Mouse (Mus musculus) forebrain, embryonic 13.5 days (tissue): Measurements from ENCODE around the gene Cnfn. TPM values are rescaled to one million over a fixed set of nuclear protein-coding genes. Genes with fewer than 3 reads are reported as not detected.

Experiments used
- ATAC-seq: fragments of 200-750 bp; cut with Nextera tagmentation; 2 replicates; pipeline ENCODE4 v1.8.0; 2017
- H3K27ac ChIP-seq: fragments of 300-500 bp; sonication (generic); 2 replicates; pipeline ENCODE4 v1.5.1; 2015; ENCODE audit warnings: inconsistent platforms, mild to moderate bottlenecking, moderate library complexity
- H3K27me3 ChIP-seq: fragments of 300-500 bp; sonication (generic); 2 replicates; pipeline ENCODE4 v1.6.1; 2015; ENCODE audit warnings: mild to moderate bottlenecking, inconsistent platforms
- H3K36me3 ChIP-seq: fragments of 300-500 bp; sonication (generic); 2 replicates; pipeline ENCODE4 v1.6.1; 2015; ENCODE audit warnings: mild to moderate bottlenecking, inconsistent platforms; ENCODE audit not compliant: poor library complexity, severe bottlenecking
- H3K4me1 ChIP-seq: fragments of 300-500 bp; sonication (generic); 2 replicates; pipeline ENCODE4 v1.6.1; 2015; ENCODE audit warnings: inconsistent platforms
- H3K4me2 ChIP-seq: fragments of 300-500 bp; sonication (generic); 2 replicates; pipeline ENCODE4 v1.6.1; 2015; ENCODE audit warnings: inconsistent platforms, mild to moderate bottlenecking, moderate library complexity
- H3K4me3 ChIP-seq: fragments of 300-500 bp; sonication (generic); 2 replicates; pipeline ENCODE4 v1.5.1; 2015; ENCODE audit warnings: mild to moderate bottlenecking, inconsistent platforms
- H3K9ac ChIP-seq: fragments of 300-500 bp; sonication (generic); 2 replicates; pipeline ENCODE4 v1.6.1; 2015; ENCODE audit warnings: mild to moderate bottlenecking, inconsistent platforms
- H3K9me3 ChIP-seq: fragments of 300-500 bp; sonication (generic); replicated peaks from 2 replicates; pipeline ENCODE4 v1.6.1; 2016; ENCODE audit warnings: inconsistent platforms
- WGBS: fragments of 180-500 bp; shearing (Covaris S2); methylation state at CpG from one replicate; pipeline ENCODE4 v1.1.7; 2015; 5-methylcytosine and 5-hydroxymethylcytosine counted together
- polyA plus RNA-seq: library from polyadenylated mRNA; unstranded; fragments of >200 nt; fragmentation: Nextera tagmentation; extraction: Ambion mirVana; gene quantifications from 2 replicates; pipeline ENCODE4 v1.2.1, GENCODE M21; 2015

The Cnfn gene
- polyA plus RNA-seq, 1 experiment from 2014 or later = not detected

GRCm38 (mm10) chr7:25387811-25388440, 18.4 kb upstream of the Cnfn start:
- Histone ChIP-seq H3K27ac (no peak overlapping the region), H3K4me3 (no peak overlapping the region), H3K4me2 (no peak overlapping the region), H3K9ac (no peak overlapping the region), H3K4me1 (peaks cover 16% of the 10 kb centered on the region), H3K9me3 (no peaks in the 10 kb centered on the region), H3K36me3 (peaks cover 54% of the 10 kb centered on the region), H3K27me3 (no peaks in the 10 kb centered on the region)
- 92% methylated on average over 18 of the region's 18 CpGs for WGBS
- no peak for ATAC-seq

- Histone ChIP-seq H3K4me2 (no peak overlapping the region), H3K36me3 (peaks cover 65% of the 10 kb centered on the region), H3K27me3 (no peaks in the 10 kb centered on the region), H3K9me3 (no peaks in the 10 kb centered on the region), H3K9ac (no peak overlapping the region), H3K27ac (no peak overlapping the region), H3K4me3 (no peak overlapping the region), H3K4me1 (peaks cover 12% of the 10 kb centered on the region)
- WGBS = 86% methylated on average over 12 of the region's 12 CpGs
- no peak for ATAC-seq
Measured at GRCm38 (mm10) chr7:25385850-25386555, 16.5 kb upstream of the Cnfn start.

GRCm38 (mm10) chr7:25385259-25385658, 15.7 kb upstream of the Cnfn start:
- 92% methylated on average over 12 of the region's 12 CpGs for WGBS
- ATAC-seq = no peak
- peaks cover 7% of the 10 kb centered on the region for H3K27me3 ChIP-seq
- no peak overlapping the region for H3K27ac ChIP-seq
- H3K4me2 ChIP-seq = no peak overlapping the region
- no peak overlapping the region for H3K4me3 ChIP-seq
- H3K4me1 ChIP-seq = peaks cover 6% of the 10 kb centered on the region
- H3K9ac ChIP-seq = no peak overlapping the region
- no peaks in the 10 kb centered on the region for H3K9me3 ChIP-seq
- H3K36me3 ChIP-seq = peaks cover 72% of the 10 kb centered on the region

GRCm38 (mm10) chr7:25384818-25385217, 15.3 kb upstream of the Cnfn start:
- H3K9me3 ChIP-seq = no peaks in the 10 kb centered on the region
- H3K4me1 ChIP-seq = peaks cover 5% of the 10 kb centered on the region
- no peak overlapping the region for H3K4me2 ChIP-seq
- H3K27ac ChIP-seq = no peak overlapping the region
- 0 out of 2 replicates have a peak overlapping the region, but pooled peaks have one; percentile 2 for H3K9ac ChIP-seq
- ATAC-seq = no peak
- no peak overlapping the region for H3K4me3 ChIP-seq
- H3K36me3 ChIP-seq = peaks cover 72% of the 10 kb centered on the region
- H3K27me3 ChIP-seq = peaks cover 8% of the 10 kb centered on the region
- 87% methylated on average over 9 of the region's 9 CpGs for WGBS

GRCm38 (mm10) chr7:25384318-25384717, 14.8 kb upstream of the Cnfn start:
- no peaks in the 10 kb centered on the region for H3K9me3 ChIP-seq
- no peak overlapping the region for H3K9ac ChIP-seq
- H3K4me3 ChIP-seq = no peak overlapping the region
- peaks cover 72% of the 10 kb centered on the region for H3K36me3 ChIP-seq
- peaks cover 8% of the 10 kb centered on the region for H3K27me3 ChIP-seq
- whole genome bisulfite sequencing = 89% methylated on average over 13 of the region's 13 CpGs
- H3K4me2 ChIP-seq = no peak overlapping the region
- no peak for ATAC-seq
- peaks cover 7% of the 10 kb centered on the region; the same call in 1 of the 2 replicates for H3K4me1 ChIP-seq
- H3K27ac ChIP-seq = no peak overlapping the region

- Histone ChIP-seq H3K9ac (no peak overlapping the region), H3K27ac (no peak overlapping the region), H3K9me3 (no peaks in the 10 kb centered on the region), H3K36me3 (peaks cover 72% of the 10 kb centered on the region), H3K4me3 (no peak overlapping the region), H3K4me1 (peaks cover 10% of the 10 kb centered on the region; the same call in 1 of the 2 replicates), H3K4me2 (no peak overlapping the region), H3K27me3 (peaks cover 8% of the 10 kb centered on the region)
- 77% methylated on average over 4 of the region's 4 CpGs for WGBS
- no peak for ATAC-seq
Measured at GRCm38 (mm10) chr7:25383891-25384290, 14.4 kb upstream of the Cnfn start.

GRCm38 (mm10) chr7:25383385-25383784, 13.9 kb upstream of the Cnfn start:
- H3K4me1 ChIP-seq = peaks cover 10% of the 10 kb centered on the region; the same call in 1 of the 2 replicates
- no peak overlapping the region for H3K4me2 ChIP-seq
- no peak overlapping the region for H3K27ac ChIP-seq
- H3K36me3 ChIP-seq = peaks cover 72% of the 10 kb centered on the region
- no peak for ATAC-seq
- H3K9me3 ChIP-seq = no peaks in the 10 kb centered on the region
- H3K9ac ChIP-seq = no peak overlapping the region
- peaks cover 10% of the 10 kb centered on the region for H3K27me3 ChIP-seq
- WGBS = 91% methylated on average over 7 of the region's 7 CpGs
- H3K4me3 ChIP-seq = no peak overlapping the region

GRCm38 (mm10) chr7:25382541-25382940, 13.0 kb upstream of the Cnfn start:
- H3K27ac ChIP-seq = no peak overlapping the region
- H3K9ac ChIP-seq = no peak overlapping the region
- H3K27me3 ChIP-seq = peaks cover 11% of the 10 kb centered on the region
- H3K9me3 ChIP-seq = no peaks in the 10 kb centered on the region
- H3K36me3 ChIP-seq = peaks cover 63% of the 10 kb centered on the region
- H3K4me2 ChIP-seq = no peak overlapping the region
- H3K4me3 ChIP-seq = no peak overlapping the region
- ATAC-seq = no peak
- H3K4me1 ChIP-seq = peaks cover 10% of the 10 kb centered on the region; the same call in 1 of the 2 replicates

- peaks cover 18% of the 10 kb centered on the region for H3K4me1 ChIP-seq
- WGBS = 39% methylated on average over 3 of the region's 3 CpGs
- ATAC-seq = no peak
- H3K27ac ChIP-seq = no peak overlapping the region
- no peak overlapping the region for H3K9ac ChIP-seq
- peaks cover 52% of the 10 kb centered on the region for H3K36me3 ChIP-seq
- peaks cover 11% of the 10 kb centered on the region for H3K27me3 ChIP-seq
- H3K4me3 ChIP-seq = no peak overlapping the region
- no peak overlapping the region for H3K4me2 ChIP-seq
- H3K9me3 ChIP-seq = no peaks in the 10 kb centered on the region
Measured at GRCm38 (mm10) chr7:25381284-25381680, 11.8 kb upstream of the Cnfn start.

- H3K4me1 ChIP-seq = peaks cover 18% of the 10 kb centered on the region
- H3K4me3 ChIP-seq = no peak overlapping the region
- H3K27ac ChIP-seq = no peak overlapping the region
- no peaks in the 10 kb centered on the region for H3K9me3 ChIP-seq
- no peak for ATAC-seq
- whole genome bisulfite sequencing = 58% methylated on average over 18 of the region's 18 CpGs
- H3K36me3 ChIP-seq = peaks cover 46% of the 10 kb centered on the region
- peak overlapping the region; percentile 62 for H3K4me2 ChIP-seq
- no peak overlapping the region for H3K9ac ChIP-seq
- H3K27me3 ChIP-seq = peaks cover 11% of the 10 kb centered on the region
Measured at GRCm38 (mm10) chr7:25380392-25381283, 11.1 kb upstream of the Cnfn start.

GRCm38 (mm10) chr7:25379551-25380351, 10.2 kb upstream of the Cnfn start:
- peaks cover 18% of the 10 kb centered on the region for H3K4me1 ChIP-seq
- ATAC-seq = peak; percentile 42; the same call in 1 of the 2 replicates
- H3K4me2 ChIP-seq = peak overlapping the region; percentile 62
- H3K9me3 ChIP-seq = no peaks in the 10 kb centered on the region
- H3K4me3 ChIP-seq = peak overlapping the region; percentile 29
- 2% methylated on average over 40 of the region's 42 CpGs for WGBS
- peaks cover 37% of the 10 kb centered on the region for H3K36me3 ChIP-seq
- H3K27me3 ChIP-seq = peaks cover 11% of the 10 kb centered on the region
- H3K27ac ChIP-seq = no peak overlapping the region
- peak overlapping the region; percentile 56 for H3K9ac ChIP-seq
